Comparison of ENCODE assay signal across 9 mouse cellular contexts in genomic region chrX:71052481-71053216, GRCm38 (mm10). TPM values are rescaled to one million over a fixed set of nuclear protein-coding genes. Genes with fewer than 3 reads are reported as not detected.
A peak's percentile ranks its signal among the peaks of the same experiment; 100 is the strongest.
DNase-seq lines count a peak whose midpoint lies in the region; ATAC-seq lines count a peak whose summit lies in the region.
"Had no signal": no experiment of that assay in that cellular context is flagged by ENCODE, and none has a peak within 500 bp of the region (broad histone marks: within the 10 kb centered on the region; RNA-seq: fewer than 3 reads in every experiment).

No protein-coding gene starts in this region.

- H3K4me3 ChIP-seq in kidney, embryonic 14.5 days (ENCODE audit: low read length): peak overlapping the region; percentile 44

- peaks cover 17% of the 10 kb centered on the region; the same call in 1 of the 2 replicates for H3K27me3 ChIP-seq in kidney, embryonic 14.5 days (ENCODE audit: control insufficient read depth, insufficient read depth, low read length)

- H3K4me1 ChIP-seq in kidney, embryonic 14.5 days (ENCODE audit: control insufficient read depth, insufficient read depth, low read length): no peaks in the 10 kb centered on the region

- no peaks in the 10 kb centered on the region for H3K9me3 ChIP-seq in kidney, embryonic 14.5 days (ENCODE audit: control insufficient read depth, low read length)
- H3K9me3 ChIP-seq: G1E had no signal

- no peak for DNase-seq in kidney, adult 18-20 months
- peak; percentile 36 to 37 for DNase-seq in cerebellum, adult 18-20 months
- peak; percentile 29 to 40 for DNase-seq in kidney, postnatal 25 days
- DNase-seq in testis, postnatal 10 days (ENCODE audit: low spot score): peak; percentile 54
- DNase-seq in thymus, postnatal 25 days: no peak

- peak; percentile 36; the same call in 1 of the 2 replicates for ATAC-seq in kidney, embryonic 14.5 days (ENCODE audit: low FRiP score, low TSS enrichment)
- ATAC-seq in granulocyte monocyte progenitor cell, adult 5-6 weeks (replicated peaks; ENCODE audit: poor library complexity, severe bottlenecking): peak; percentile 53
- ATAC-seq in megakaryocyte-erythroid progenitor cell, adult 5-6 weeks (replicated peaks; ENCODE audit: low FRiP score, low TSS enrichment, poor library complexity, severe bottlenecking): peak; percentile 61

- peak overlapping the region; percentile 64 for H3K4me2 ChIP-seq in kidney, embryonic 14.5 days (replicated peaks; ENCODE audit: low read depth, low read length)

- no peak overlapping the region for H3K9ac ChIP-seq in kidney, embryonic 14.5 days (ENCODE audit: low read depth, low read length)

- WGBS in kidney, embryonic 14.5 days: 38% methylated on average over 8 of the region's 8 CpGs

- H3K27ac ChIP-seq in kidney, embryonic 14.5 days (ENCODE audit: low read depth, low read length): no peak overlapping the region

- no peaks in the 10 kb centered on the region for H3K36me3 ChIP-seq in kidney, embryonic 14.5 days (ENCODE audit: control insufficient read depth, insufficient read depth, low read length)
- H3K36me3 ChIP-seq: G1E had no signal

RNA-seq across cellular contexts. Expression of gene Mamld1, which starts 2.6 kb away (rescaled TPM):
- 2.8 and 3.6 TPM in 2 replicates for polyA plus RNA-seq in kidney, embryonic 14.5 days (2014; fragmentation: Nextera tagmentation; extraction: Ambion mirVana)
- total RNA-seq in granulocyte monocyte progenitor cell, adult 5-6 weeks (2014; fragmentation: Nextera tagmentation): 0.04 TPM in 1 of 2 replicates, not detected in the other
- 0.17 TPM in 1 of 2 replicates, not detected in the other for total RNA-seq in granulocyte monocyte progenitor cell, adult 5-6 weeks (2017)
- not detected in 2 replicates for total RNA-seq in megakaryocyte-erythroid progenitor cell, adult 5-6 weeks (2014; fragmentation: Nextera tagmentation)
- total RNA-seq in megakaryocyte-erythroid progenitor cell, adult 5-6 weeks (2017): not detected in 2 replicates
- total RNA-seq: G1E had no signal
- polyA plus RNA-seq: G1E had no signal

Comparison
In these comparisons a context has a peak if more than half of its experiments do, and no peak if none do; other contexts are left out.
1. DNase-seq: peak in cerebellum, adult 18-20 months (2 of 2), kidney, postnatal 25 days (2 of 2) and testis, postnatal 10 days (single experiment); none in kidney, adult 18-20 months (single experiment) and thymus, postnatal 25 days (single experiment).
2. Peak in every context shown above with its lines, with median percentiles within 50 percentile points of each other: ATAC-seq.